Mouse (Mus musculus) limb, embryonic 11.5 days (tissue): ENCODE results near the gene Etnk1. TPM values are rescaled to one million over a fixed set of nuclear protein-coding genes. Genes with fewer than 3 reads are reported as not detected.

ENCODE experiments used
- ATAC-seq: fragments of 200-750 bp; cut with Nextera tagmentation; 2 replicates; pipeline ENCODE4 v1.8.0; 2017; ENCODE audit warnings: low read depth; ENCODE audit not compliant: insufficient number of reproducible peaks, low FRiP score, low TSS enrichment
- DNase-seq: peaks from one replicate; pipeline ENCODE4 v3.0.0-alpha.2; 2015; ENCODE audit warnings: low spot score
- H3K27ac ChIP-seq: fragments of 300-500 bp; sonication (generic); replicated peaks from 2 replicates; pipeline ENCODE4 v1.5.1; 2014; ENCODE audit warnings: low read depth, mild to moderate bottlenecking, low read length
- H3K27me3 ChIP-seq: fragments of 300-500 bp; sonication (generic); 2 replicates; pipeline ENCODE4 v1.6.1; 2014; ENCODE audit warnings: mild to moderate bottlenecking, low read length, mixed read lengths; ENCODE audit not compliant: control insufficient read depth, insufficient read depth
- H3K36me3 ChIP-seq: fragments of 300-500 bp; sonication (generic); 2 replicates; pipeline ENCODE4 v1.6.1; 2014; ENCODE audit warnings: mild to moderate bottlenecking, low read length, moderate library complexity, mixed read lengths; ENCODE audit not compliant: control insufficient read depth, insufficient read depth
- H3K4me1 ChIP-seq: fragments of 300-500 bp; sonication (generic); 2 replicates; pipeline ENCODE4 v1.6.1; 2014; ENCODE audit warnings: low read length, mixed read lengths; ENCODE audit not compliant: control insufficient read depth, insufficient read depth
- H3K4me2 ChIP-seq: fragments of 300-500 bp; sonication (generic); 2 replicates; pipeline ENCODE4 v1.6.1; 2014; ENCODE audit warnings: low read depth, mild to moderate bottlenecking, moderate library complexity; ENCODE audit not compliant: severe bottlenecking
- H3K4me3 ChIP-seq: fragments of 300-500 bp; sonication (generic); 2 replicates; pipeline ENCODE4 v1.5.1; 2014; ENCODE audit warnings: low read depth, low read length
- H3K9ac ChIP-seq: fragments of 300-500 bp; sonication (generic); 2 replicates; pipeline ENCODE4 v1.6.1; 2014; ENCODE audit warnings: mild to moderate bottlenecking, low read length
- H3K9me3 ChIP-seq: fragments of 300-500 bp; sonication (generic); 2 replicates; pipeline ENCODE4 v1.6.1; 2016; ENCODE audit warnings: low read length; ENCODE audit not compliant: control insufficient read depth
- WGBS: fragments of 180-500 bp; shearing (Covaris S2); extraction: QIAGEN DNeasy Blood & Tissue Kit; methylation state at CpG from one replicate; pipeline ENCODE4 v1.1.7; 2014; 5-methylcytosine and 5-hydroxymethylcytosine counted together
- polyA plus RNA-seq: library from polyadenylated mRNA; unstranded; fragments of >200 nt; fragmentation: Nextera tagmentation; extraction: Ambion mirVana; gene quantifications from 2 replicates; pipeline ENCODE4 v1.2.1, GENCODE M21; 2014

The Etnk1 gene
- polyA plus RNA-seq, 1 experiment from 2014 or later, result 21.8 TPM

DNA sequence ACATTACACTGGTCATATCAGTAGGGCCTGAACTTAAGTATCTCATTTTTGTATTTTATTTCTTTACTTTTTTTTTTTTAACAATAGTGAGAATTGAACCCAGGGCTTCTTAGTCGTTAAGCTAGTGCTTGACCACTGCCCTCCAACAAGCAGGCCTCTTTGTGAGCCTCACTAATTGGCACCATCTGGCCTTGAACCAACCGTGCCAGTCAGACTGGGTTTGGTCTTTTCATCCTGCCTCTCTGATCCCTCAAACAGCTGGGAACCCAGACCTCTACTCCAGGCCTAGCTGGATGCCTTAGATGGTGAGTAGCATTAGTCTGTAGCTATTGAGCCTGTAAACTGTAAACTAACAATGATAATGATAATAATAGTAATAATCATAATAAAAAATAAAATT is 13.9 kb upstream of the Etnk1 start:
- no peaks in the 10 kb centered on the region for H3K9me3 ChIP-seq
- no peak overlapping the region for H3K9ac ChIP-seq
- peaks cover 14% of the 10 kb centered on the region for H3K4me1 ChIP-seq
- ATAC-seq (no peak), DNase-seq (peak; percentile 42)
- H3K36me3 ChIP-seq, result no peaks in the 10 kb centered on the region
- no peaks in the 10 kb centered on the region for H3K27me3 ChIP-seq
- no peak overlapping the region for H3K4me2 ChIP-seq
- H3K4me3 ChIP-seq, result no peak overlapping the region
- 9% methylated on average over 2 of the region's 2 CpGs for WGBS
- H3K27ac ChIP-seq, result no peak overlapping the region

DNA sequence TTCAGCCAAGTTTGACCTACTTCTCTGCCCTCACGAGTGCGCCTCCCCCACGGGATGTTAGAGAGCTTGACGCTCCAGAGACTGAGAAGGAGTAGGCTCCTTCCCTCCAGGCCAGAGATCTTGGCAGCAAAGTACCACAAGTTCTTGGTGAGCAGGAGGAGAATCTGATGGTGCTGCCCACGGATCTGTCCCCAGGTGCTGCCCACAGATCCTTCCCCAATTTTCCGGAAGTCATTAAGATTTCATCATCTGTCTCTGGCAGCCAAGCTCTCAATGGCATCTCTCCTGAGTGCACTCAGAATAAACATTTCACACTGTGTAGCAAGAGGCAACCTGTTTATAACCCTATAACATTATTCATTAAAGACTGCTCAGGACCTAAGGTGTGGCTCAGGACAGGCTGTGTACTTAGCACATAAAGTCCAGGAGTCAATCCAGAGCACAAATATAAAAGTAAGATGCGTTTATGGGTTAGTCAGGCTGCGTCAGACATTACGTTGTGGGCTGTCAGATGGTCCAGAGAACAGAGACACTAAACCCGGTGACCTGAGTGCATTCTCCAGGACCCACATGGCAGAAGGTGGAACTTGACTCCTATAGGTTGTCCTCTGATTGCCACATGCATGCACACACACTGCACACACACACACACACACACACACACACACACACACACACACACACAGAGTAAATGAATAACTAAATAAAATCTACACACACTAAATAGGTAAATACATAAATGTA is 13.1 kb upstream of the Etnk1 start:
- Histone ChIP-seq H3K4me1 (peaks cover 14% of the 10 kb centered on the region), H3K9me3 (no peaks in the 10 kb centered on the region), H3K27me3 (no peaks in the 10 kb centered on the region), H3K4me3 (no peak overlapping the region), H3K36me3 (no peaks in the 10 kb centered on the region), H3K27ac (no peak overlapping the region), H3K4me2 (no peak overlapping the region), H3K9ac (no peak overlapping the region)
- 50% methylated on average over 10 of the region's 10 CpGs for WGBS
- ATAC-seq (no peak), DNase-seq (no peak)

DNA sequence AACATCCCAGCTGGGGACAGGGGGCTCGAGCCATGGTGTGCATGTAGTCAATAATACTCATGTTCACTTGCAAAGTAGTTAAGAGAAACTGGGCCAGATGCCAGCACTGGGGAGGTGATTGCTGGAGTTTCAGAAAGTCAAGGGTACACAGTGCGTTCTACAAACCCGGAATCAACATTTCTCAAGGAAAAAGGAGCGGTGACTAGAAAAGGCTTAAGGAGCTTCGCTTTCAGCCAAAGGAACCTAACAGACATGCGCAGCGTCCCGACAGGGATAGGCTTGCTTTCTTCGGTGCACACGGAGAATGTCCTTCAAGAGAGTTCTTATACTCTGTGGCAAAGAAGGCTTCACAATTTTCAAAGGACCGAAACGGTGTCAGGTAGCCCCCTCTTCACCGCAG is 12.1 kb upstream of the Etnk1 start:
- ATAC-seq (no peak), DNase-seq (no peak)
- no peak overlapping the region for H3K4me3 ChIP-seq
- no peak overlapping the region for H3K4me2 ChIP-seq
- WGBS, result 79% methylated on average over 13 of the region's 13 CpGs
- H3K9ac ChIP-seq, result no peak overlapping the region
- no peaks in the 10 kb centered on the region for H3K9me3 ChIP-seq
- H3K27ac ChIP-seq, result no peak overlapping the region
- peaks cover 14% of the 10 kb centered on the region for H3K4me1 ChIP-seq
- H3K27me3 ChIP-seq, result no peaks in the 10 kb centered on the region
- no peaks in the 10 kb centered on the region for H3K36me3 ChIP-seq

DNA sequence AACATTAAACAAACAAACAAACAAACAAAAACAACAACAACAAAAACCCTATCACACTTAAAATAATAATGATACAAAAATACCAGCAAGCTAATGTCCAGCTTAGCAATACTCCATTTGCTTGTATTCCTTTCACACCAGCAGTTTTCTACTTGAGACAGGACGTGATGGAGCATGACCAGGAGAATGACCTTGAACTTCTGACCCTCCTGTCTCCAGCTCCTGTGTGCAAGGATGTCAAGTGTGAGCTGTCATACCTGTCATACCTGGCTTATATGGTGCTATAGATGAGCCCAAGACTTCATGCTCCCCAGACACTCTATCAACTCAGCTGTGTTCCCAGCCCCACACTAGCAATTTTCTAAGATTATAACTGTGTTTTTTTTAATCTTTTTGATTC is 11.0 kb upstream of the Etnk1 start:
- Histone ChIP-seq H3K27ac (no peak overlapping the region), H3K4me2 (no peak overlapping the region), H3K9me3 (no peaks in the 10 kb centered on the region), H3K27me3 (no peaks in the 10 kb centered on the region), H3K4me1 (peaks cover 14% of the 10 kb centered on the region), H3K4me3 (no peak overlapping the region), H3K9ac (no peak overlapping the region), H3K36me3 (no peaks in the 10 kb centered on the region)
- DNase-seq (no peak), ATAC-seq (no peak)
- WGBS, result 62% methylated on average over 1 of the region's 1 CpGs

DNA sequence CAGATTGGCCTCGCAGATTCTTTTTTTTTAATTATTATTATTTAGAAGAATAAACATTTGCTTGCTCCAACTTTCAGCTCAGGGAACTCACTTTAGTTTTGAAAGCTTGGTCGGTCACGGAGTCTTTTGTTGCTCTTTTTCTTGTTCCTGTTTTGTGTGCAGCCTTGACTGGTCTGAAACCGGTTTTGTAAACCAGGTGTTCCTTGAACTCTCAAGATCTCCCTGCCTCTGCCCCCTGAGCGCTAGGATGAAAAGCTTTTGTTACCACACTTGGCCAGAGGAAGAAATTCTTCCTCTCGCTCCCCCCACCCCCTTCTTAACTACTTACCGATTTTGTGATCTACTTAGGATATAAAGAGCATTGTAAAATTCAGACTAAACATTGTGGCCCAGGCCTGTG is 10.3 kb upstream of the Etnk1 start:
- no peak overlapping the region for H3K4me3 ChIP-seq
- no peaks in the 10 kb centered on the region for H3K27me3 ChIP-seq
- peaks cover 14% of the 10 kb centered on the region for H3K4me1 ChIP-seq
- no peaks in the 10 kb centered on the region for H3K36me3 ChIP-seq
- DNase-seq (no peak), ATAC-seq (no peak)
- H3K27ac ChIP-seq, result no peak overlapping the region
- H3K9me3 ChIP-seq, result no peaks in the 10 kb centered on the region
- H3K4me2 ChIP-seq, result no peak overlapping the region
- H3K9ac ChIP-seq, result no peak overlapping the region
- 87% methylated on average over 7 of the region's 7 CpGs for WGBS

DNA sequence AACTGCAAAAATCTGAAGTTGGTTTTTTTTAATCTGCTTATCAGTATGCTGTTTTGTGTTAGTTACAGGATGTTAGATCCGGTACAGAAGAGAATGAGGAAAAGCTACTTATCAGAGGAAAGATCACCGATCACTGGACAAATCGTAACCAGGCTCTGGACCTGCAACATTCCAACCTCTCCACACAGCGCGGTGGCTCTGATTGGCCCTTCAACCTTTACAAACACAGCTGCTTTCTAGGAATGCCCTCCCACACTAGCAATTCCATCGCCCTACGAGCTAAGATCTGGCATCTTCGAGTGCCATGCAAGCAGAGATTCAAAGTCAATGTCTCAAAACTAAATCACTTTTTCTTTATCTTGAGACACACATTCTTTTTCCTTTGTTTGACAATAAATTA is 9.6 kb upstream of the Etnk1 start:
- DNase-seq (no peak), ATAC-seq (no peak)
- Histone ChIP-seq H3K9ac (no peak overlapping the region), H3K27me3 (no peaks in the 10 kb centered on the region), H3K4me3 (no peak overlapping the region), H3K9me3 (no peaks in the 10 kb centered on the region), H3K4me2 (no peak overlapping the region), H3K4me1 (peaks cover 11% of the 10 kb centered on the region), H3K27ac (no peak overlapping the region), H3K36me3 (no peaks in the 10 kb centered on the region)
- WGBS, result 88% methylated on average over 8 of the region's 8 CpGs

DNA sequence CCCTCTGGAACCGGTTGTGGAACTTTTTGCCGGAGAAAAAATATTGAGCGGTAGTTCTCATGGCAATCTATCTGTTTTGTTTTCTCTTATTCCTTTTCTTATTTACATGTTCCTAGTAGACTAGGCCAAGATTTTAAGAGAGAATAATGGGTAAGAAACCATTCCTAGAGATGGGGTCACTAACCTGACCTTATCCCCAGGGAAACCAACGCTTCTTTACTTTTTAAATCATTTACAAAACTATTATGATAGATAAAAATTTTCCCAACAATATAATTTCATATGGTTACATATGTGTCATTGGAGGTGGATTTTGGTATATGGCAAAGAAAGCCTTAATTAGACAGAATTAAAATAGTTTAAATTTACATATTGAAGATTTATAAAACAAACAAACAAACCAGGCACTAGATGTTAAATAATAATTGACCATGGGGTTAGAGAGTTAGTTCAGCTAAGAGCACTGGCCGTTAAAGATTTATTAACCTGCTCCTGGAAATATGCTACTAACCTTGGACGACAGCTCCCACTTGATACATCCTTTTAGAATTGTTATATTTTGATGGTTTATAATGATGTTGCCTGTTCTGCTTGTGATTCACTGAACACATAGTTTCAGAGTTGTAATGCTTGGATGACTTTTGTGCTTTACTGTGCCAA is 6.3 kb upstream of the Etnk1 start:
- H3K36me3 ChIP-seq, result no peaks in the 10 kb centered on the region
- H3K4me1 ChIP-seq, result no peaks in the 10 kb centered on the region
- no peak overlapping the region for H3K4me3 ChIP-seq
- H3K9me3 ChIP-seq, result no peaks in the 10 kb centered on the region
- ATAC-seq (no peak), DNase-seq (no peak)
- no peak overlapping the region for H3K4me2 ChIP-seq
- H3K27me3 ChIP-seq, result no peaks in the 10 kb centered on the region
- H3K9ac ChIP-seq, result no peak overlapping the region
- H3K27ac ChIP-seq, result no peak overlapping the region
- WGBS, result 89% methylated on average over 6 of the region's 6 CpGs

DNA sequence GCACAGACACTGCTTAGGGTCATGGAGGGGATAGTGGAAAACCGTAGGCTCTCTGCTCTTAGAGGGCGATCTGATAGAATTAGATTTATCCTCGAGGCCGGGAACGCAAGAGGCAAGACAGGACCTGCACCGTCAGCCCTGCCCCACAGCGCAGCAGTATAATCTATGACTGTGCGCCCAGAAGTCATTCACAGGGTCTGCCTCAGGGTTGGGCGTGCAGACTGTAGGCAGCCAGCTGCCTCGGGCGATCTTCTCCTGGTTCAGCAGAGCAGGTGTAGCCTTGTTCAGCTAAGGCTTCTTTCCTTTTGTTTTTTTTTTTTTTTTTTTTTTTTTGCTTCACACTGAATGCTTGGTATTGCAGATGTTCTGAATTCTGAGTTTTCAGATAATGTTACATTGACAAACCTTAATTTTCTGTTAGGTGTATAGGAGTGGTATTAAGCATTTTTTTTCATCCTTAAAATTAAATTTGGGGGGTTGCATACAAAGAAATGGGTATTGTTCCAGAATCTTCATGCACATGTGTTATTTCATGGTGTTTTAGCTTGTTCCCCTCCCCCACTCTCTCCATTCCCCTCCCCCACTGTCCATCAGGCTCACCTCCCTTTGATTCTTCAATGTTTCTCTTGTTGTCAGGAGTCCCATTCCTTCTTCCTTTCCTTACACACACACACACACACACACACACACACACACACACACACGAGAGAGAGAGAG is 4.7 kb upstream of the Etnk1 start:
- H3K27ac ChIP-seq, result no peak overlapping the region
- H3K9me3 ChIP-seq, result no peaks in the 10 kb centered on the region
- no peaks in the 10 kb centered on the region for H3K4me1 ChIP-seq
- H3K4me3 ChIP-seq, result no peak overlapping the region
- 58% methylated on average over 11 of the region's 12 CpGs for whole genome bisulfite sequencing
- no peak overlapping the region for H3K9ac ChIP-seq
- no peaks in the 10 kb centered on the region for H3K36me3 ChIP-seq
- ATAC-seq (no peak), DNase-seq (no peak)
- H3K4me2 ChIP-seq, result no peak overlapping the region
- H3K27me3 ChIP-seq, result no peaks in the 10 kb centered on the region
